Mouse (Mus musculus) right cerebral cortex, postnatal 14 days (tissue): ENCODE results near the gene Psmc6.

ENCODE experiments used
- DNase-seq: peaks from one replicate; pipeline ENCODE4 v3.0.0; 2022

Psmc6 gene

DNA sequence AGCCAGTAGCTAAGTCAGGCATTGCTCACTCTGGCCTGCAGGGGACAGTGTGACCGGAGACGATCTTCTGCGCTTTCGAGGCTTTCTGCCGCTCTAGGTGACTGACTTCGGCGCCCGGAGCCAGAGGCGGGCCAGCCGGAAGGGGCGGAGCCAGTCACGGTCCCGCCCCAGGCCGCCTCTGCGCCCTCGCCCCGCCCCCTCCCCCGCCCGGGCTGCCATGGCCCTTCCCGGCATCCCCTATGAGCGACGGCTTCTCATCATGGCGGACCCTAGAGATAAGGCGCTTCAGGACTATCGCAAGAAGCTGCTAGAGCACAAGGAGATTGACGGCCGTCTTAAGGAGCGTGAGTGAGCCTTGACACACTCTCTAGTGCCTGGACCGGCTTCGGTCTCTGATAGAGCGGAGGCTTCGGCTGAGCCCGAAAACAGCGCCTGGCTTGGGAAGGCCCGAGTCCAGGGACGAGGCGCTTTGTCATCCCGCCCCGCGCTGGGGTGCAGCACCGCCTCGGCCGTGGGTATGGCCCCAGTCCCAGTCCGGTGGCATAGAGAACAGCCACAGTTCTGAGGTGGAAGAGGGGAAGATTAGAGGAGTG is at the start of gene Psmc6:
TSS of gene Psmc6 (plus strand) at position 200 of the 593 bp plus-strand sequence.
- peak; percentile 88 for DNase-seq

DNA sequence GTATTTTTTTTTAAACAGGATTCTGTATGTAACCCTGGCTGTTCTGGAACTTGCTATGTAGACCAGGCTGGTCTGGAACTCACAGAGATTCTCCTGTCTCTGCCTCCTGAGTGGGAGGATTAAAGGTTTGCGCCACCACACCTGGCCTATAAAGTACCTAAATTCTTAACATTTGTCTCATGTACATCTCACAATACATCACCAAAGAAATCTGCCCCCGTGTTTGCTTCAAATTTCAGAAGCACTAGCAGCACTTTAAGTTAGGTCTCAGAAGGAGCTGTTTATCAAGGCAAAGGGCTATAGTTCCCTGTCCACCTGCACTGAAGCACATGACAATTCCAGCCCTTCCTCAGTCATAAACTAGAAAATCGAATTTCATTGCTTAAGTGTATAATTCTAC is 47.5 kb upstream of the Psmc6 start:
- no peak for DNase-seq

DNA sequence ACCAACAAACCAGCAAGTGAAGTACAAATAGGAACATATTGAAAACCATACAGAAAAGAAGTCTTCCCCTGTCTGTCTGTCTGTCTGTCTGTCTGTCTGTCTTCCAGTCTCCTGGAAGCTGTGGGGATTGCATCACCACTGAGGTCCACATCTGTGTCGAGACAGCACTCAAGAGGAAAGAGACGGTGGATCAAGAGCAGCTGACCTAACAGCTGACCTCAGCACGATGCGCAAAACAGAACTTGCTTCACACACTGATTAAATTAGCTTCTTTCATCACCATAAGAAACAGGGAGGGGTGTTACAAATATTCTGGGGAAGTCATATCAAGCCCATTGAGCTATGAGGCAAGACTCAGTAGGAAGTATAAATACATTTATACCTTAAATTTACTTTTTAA is 38.0 kb upstream of the Psmc6 start:
- DNase-seq: no peak

DNA sequence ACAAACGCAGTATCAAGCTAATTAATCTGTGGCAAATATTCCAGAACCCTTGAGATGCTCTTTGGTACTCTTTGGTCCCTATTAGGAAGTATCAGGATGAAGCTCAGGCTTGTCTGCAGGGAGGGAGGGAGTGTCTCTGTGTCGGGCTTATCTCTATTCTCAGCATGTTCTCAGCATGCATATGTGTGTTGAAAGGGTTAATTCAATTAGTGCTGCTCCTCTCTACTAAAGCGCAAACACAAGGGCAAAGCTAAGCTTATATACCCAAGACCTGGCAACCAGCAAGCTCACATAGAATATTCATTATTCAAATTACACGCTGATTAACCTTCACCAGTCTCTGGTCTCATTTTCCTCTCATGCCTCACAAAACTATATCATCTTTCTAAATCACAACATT is 25.6 kb upstream of the Psmc6 start:
- no peak for DNase-seq

DNA sequence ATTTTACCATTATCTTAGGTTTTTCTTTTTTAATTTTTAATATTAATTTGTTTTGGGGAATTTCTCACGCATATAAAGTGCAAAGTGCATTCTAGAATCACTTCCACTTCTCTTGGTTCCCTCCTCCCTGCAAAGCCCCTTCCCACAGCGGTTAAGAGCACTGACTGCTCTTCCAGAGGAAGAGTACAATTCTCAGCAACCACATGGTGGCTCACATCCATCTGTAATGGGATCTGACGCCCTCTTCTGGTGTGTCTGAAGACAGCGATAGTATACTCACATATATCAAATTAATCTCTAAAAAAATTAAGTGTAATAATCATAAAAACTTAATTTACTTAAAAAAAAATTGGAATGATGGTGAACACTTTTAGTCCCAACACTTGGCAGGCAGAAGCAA is 25.2 kb upstream of the Psmc6 start:
- no peak for DNase-seq

DNA sequence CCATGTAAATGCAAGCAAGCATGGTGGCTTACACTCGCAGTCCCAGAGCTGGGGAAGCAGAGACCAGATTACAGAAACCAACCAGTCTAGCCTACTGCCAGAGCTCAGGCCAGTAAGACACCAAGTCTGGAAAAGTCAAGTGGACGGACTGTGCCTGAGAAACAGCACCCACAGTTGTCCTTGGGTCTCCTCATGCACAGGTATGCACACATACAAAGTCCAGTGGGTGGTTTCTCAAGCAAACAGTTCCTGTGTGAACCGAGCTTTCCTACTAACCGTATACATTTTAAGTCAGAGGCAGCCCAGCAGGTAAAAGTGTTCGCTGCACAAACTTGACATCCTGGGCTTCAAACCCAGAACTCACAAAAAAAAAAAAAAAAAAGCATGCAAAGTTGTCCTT is 23.7 kb upstream of the Psmc6 start:
- DNase-seq: no peak

DNA sequence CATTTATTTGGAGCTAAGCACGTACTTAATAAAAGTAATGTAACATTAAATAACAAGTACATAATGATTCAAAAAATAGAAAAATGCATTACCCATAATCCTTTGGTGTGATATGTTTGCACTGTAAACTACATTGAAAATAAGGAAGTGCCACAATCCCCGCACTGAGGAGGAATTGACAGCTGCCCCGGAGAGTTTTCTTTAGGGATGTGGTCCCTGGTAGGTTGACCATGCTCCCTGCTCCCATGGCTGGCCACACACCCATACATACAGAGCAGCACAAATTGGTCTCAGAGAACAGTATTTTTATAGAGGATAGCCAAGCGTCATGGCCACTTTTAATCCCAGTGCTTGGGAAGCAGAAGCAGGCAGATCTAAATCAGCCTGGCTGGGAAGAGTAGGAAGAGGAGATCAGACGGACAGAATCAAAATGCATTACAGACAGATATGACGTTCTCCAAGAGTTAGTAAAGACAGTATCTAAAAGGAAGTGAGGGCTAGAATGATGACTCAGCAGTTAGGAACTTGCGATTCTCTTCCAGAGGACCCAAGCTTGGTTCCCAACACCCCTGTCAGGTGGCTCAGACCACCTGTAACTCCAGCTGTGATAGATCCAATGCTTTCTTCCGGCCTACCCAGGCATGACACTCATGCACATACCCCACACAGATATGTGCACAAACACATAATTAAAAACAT is 21.8 kb upstream of the Psmc6 start:
- no peak for DNase-seq

DNA sequence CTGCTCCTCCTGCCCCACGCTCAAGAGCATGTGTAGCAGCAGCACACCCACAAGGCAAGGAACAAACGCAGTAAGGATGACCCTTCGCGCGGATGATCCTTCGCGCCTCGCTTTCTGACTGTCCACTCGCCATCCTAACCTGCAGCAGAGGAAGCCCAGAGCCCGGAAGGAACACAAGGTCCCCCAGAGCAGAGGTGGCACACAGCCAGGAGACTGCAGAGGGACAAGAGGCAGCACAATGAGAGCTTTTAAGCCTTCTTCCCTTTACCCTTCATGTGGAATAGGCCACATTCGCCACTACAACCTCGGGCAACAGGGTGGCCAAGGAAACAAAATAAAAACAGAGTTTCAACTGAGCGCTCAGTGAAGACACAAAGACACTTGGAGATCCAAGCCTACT is 19.9 kb upstream of the Psmc6 start:
- peak; percentile 23 for DNase-seq

DNA sequence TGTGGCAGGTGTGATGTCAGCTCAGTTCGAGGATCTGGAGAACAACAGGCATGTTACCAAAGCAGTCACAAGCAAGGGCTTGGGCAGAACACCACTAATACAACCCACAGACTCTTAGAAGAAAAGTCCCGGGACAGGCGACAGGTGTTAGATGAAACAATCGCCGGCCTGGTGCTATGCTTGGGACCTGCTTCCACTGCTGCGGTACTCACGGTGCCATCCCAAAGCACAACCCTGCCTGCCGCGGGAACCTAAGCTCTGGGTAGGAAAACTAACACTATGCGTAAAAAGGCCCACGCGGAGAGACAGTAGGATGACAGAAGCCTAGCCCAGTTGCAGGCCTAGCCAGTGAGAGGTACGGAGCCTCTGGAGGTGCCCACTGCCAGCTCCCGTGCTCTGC is 19.5 kb upstream of the Psmc6 start:
- no peak for DNase-seq

DNA sequence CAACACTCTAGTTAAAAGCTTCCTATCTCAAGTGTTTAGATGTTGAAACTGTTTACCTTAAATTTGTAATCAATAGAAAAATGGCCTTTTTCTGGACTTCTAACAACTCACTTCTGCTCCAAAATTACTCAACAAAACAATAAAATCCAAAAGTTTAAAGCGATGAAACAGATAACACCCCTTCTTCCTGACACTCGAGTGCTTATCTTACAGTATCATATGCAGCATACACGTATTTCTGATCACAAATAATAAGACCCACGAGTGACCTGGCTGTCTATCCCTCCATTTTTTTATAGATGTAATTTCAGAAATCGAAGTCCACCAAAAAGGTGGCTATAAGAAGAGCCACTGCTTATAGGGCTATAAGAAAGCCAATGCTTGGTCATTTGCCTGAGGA is 12.7 kb upstream of the Psmc6 start:
- no peak for DNase-seq

DNA sequence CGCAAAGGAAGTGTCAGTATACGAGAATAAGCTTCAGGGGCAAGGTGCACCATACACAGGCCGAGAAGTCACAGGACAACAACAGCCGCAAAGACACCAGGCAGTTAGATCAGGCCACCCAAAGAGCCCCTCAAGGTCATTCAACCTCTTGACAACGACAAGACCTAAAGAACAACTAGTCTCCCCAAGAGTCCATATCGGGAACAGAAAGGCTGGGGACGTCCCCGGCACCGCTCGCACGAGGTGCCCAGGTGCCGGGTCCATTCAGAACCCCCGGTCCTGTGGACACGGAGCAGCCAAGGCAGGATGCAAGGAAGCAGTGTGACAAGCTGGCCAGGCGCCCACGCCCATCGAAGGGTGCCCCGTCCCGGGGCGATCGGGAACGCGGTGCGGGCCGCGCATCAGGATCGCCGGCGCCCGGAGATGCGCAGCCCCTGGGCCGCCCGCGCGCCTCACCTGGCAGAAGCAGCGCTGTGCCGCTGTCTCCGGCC is 11.6 kb upstream of the Psmc6 start:
- peak; percentile 48 for DNase-seq

DNA sequence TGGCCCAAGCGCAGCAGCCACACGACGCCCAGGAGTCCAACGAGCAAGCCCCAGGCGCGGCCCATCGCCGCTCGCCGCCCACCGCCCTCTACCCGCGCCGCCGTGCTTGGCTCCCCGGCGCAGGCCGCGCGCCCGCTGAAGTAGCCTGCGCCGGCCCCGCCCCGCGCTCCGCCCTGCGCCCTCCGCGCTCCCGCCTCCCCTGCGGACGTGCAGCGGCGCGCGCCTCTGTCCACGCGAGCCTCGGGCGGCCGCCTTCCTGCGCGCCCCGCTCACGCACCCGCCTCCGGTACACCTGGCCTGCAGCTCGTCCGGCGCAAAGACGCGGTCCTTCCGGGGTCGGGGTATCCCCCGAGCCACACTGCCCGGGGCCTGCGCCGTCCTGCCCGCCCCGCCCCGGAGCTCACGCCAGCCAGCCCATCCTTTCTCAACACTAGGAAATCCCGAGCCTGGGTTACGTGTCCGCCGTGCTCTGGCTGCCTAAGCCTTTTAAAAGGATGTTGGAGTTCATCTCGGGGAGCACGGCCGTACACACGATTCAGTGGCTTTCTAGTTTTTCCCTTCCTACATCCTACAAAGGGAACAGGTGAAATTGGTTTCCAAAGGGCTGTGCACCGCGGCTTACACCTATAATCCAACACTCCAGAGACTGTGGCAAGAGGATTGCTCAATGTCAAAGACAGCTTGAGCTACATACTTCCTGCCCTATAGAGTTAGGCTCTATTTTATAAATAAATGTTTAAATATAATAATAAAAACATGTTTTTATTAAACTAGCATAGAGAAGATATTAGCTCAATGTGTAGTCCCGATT is 11.0 kb upstream of the Psmc6 start, which contains the start of gene Ero1l:
TSS of gene Ero1l (minus strand) at position 346 of the 811 bp plus-strand sequence.
- peak; percentile 80 for DNase-seq

DNA sequence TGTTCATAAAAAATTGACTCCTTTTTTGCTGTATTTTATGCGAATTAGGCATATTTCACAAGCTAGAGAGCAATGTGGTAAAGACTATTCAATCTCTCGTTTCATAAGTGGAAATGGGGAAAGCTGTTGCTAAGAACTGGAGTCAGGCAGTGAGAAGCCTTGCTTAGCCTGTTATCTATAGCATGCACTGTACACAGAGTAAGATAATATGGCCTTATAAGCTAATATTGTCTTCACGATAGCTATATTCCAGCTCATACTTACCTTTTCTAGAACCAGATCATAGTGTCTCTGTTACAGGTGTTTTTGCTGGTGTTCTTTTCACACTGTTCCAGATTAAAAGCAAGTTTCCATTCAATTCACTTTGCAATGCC is 10.4 kb upstream of the Psmc6 start:
- DNase-seq: no peak

DNA sequence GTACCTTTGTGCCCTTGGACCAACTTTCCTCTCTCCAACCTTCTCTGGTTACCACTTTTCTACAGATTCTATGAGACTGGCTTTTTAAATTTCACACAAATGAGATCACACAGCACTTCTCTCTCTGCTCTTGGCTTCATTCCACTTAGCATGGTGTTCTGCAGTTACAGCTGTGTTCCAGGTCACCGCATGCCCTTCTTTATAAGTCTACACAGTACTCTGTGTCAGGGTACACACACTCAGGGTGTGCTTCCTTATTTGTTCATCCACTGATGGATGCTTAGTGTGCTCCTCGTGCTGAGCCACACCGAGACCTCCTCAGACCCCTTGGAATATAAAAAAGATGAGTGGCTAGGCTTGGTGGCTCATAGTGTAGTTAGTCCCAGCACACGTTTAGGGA is 9.5 kb upstream of the Psmc6 start:
- no peak for DNase-seq

DNA sequence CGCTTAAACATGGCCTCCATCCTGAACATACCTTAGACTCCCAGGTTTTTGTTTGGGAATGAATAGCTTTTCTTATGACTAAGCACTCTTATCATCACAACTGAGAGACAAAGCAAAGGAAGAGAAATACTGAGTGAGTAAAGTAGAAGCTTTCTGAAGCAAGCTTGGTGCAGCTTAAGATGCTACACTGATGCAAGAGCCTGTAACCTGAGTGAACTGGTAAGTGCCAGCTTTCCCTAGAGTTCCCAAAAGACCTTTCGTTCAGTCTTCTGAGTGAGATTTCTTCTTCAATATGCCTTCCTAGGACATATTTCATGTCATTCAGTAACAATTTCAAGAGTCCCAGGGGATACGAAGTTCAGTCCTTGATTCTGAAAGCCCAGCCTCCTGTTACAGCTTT is 8.5 kb upstream of the Psmc6 start:
- DNase-seq: no peak

DNA sequence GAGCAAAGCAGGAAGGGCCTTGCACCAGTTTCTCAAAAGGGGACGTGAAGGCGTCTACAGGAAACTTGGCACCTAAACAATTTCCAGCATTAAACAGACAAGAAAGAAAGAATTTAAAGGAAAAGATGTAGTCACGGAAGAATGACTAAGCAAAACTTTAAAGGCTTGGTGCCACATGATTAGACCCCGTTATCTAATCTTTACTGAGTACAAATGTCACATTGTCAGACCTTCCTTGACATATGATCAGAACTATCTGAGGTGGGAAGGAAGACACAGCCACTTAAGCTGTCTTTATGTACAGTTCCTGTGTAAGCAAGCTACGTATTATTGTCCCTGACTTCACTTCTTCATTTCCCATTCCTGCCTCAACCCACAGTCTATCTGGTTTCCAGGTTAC is 8.0 kb upstream of the Psmc6 start:
- DNase-seq: no peak

DNA sequence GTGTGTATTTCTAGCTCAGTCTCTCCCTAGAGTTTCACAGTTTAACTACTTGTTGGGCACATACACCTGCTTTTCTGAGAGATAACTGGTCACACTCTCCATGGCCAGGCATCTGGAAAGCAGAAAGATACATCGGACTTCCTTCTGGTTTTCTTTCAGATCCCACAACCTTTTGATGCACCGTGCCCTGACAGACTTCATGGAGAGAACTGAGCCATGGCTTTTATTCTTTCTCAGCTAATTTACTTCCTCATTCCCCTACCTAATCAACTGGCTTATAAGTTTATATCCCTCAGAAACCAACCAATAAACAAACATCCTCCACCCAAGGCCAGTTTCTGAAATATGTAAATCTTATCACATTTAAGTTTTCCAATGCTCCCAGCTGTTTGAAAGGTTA is 7.1 kb upstream of the Psmc6 start:
- no peak for DNase-seq

DNA sequence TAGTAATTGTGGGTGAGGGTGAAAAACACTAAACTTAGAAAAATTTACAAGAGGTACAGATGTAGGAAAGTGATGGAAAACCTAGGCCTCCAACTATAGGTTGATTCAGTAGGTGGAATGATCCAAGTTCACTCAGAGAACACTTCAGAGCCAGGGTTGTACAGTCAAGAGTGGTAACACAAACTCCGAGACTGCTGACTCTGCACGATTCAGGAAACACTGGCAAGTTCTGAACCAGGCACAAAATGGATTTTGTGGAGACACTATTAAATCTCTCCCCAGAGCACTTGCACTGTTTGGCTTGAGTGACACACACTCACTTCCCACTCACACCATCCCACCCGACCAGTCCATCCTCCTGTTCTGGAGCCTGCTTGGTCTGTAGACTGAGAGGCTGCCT is 6.3 kb upstream of the Psmc6 start:
- no peak for DNase-seq

DNA sequence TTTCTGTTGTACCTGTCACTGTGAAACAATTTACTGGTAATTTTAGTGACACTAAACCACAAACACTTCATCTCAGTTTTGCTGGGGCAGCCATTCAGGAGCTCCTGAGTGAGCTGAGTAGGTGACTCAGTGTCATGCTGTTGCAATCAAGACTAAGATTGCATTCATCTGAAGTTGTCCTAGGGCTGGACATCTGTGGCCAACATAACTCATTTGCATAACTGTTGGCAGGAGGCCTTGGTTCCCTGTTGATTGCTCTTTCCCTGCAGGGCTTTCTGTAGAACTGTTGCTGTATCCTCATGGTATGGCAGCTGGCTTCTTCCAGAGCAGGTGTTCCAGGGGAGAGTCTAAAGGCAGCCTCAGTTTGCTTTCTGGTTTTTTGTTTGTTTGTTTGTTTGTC is 4.1 kb upstream of the Psmc6 start:
- no peak for DNase-seq

DNA sequence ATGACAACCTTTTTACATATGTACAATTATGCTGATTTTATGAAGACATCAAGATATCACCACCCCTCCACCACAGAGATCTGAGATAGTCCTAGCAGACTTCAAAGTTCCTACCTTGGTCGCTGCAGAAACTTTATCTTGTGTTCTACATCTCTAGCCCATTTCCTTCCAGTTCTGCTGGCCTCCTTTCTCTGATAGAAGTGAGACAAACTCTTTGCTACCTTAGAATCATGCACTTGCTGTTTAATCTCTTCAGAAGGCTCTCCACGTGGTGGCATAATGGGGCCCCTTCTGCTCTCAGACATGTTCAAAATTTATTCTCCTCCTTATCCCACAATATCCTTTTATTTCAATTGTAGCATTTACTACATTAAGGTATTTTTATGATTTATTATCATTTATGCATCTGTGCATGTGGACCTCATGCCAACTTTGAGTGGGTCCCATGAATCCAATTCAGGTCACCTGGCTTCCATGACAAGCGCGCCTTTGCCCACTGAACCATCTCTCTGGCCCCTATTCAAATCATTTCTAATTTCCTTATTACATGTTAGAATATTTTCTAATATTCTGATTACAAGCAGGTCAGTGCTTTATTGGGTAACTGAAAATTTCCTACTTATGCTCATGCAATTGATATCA is 1.4 kb upstream of the Psmc6 start:
- no peak for DNase-seq

DNA sequence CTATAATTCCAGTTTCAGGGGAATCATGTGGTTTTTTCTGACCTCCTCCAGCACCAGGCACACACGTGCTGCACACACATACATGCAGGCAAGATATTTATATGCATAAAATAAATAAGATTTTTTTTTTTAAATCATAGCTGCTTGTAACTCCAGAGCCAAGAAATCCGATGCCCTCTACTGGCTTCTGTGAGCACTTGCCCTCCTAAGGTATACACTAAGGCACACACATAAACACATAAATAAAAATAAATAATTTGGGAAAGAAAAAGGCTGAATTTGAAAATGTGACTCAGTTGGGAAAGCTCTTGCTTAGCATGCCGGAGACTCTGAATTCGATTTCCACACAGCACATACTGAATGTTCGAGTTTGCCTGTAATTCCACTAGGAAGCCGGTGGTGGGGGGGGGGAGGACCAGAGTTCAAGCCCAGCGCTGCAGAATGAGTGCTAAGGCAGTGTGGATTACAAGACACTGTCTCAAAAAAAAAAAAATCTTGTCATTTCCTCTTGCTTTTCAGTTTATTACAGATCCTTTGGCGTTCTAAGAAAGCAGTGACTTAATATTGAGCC is 485 bp upstream of the Psmc6 start:
- DNase-seq: no peak

DNA sequence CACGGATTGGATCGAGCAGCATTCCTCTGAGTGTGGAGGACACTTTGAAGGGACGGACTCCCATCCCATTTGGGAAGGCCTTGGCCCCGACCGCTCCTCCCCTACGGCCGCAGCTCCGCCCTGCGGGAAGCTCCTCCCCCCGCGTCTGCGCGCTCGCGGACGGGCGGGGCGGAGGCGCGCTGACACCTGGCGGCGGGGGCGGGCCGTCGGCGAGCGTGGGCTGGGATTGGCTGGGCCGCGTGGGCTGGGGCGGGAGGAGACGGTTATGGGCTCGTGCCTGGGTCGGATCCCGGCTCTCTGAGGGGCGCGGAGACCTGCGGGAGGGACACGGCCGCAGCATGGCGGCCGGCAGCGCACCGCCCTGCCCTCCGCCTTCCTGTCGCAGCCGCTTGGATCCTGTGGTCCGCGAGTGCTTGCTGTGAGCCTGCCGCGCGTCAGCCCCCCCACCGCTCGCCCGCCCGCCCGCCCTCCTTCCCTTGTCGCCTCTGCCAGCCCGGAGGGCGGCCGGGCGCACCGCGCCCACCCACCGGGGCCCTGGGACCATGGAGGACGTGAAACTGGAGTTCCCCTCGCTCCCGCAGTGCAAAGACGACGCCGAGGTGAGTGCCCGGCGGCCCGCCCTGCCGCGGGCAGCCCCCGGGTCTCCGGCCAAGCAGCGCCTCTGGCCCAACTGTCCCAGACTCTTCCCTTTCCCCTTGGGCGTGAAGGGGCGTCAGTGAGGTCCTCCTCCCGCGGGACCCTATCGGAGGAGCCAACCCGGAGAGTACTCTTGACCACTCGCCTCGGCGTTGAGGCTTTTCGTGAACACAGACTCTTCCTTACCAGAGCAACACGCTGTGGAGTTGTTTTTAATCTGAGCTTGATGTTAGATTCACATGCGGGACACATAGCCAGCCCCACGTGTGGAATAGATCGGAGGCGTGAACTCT is 21.6 kb downstream of the Psmc6 start, which contains the start of gene Styx:
TSS of gene Styx (plus strand) at position 163 of the 929 bp plus-strand sequence.
- DNase-seq: peak; percentile 91
